Mouse (Mus musculus) lung, embryonic 16.5 days (tissue): Measurements from ENCODE around the gene Foxp1. TPM values are rescaled to one million over a fixed set of nuclear protein-coding genes. Genes with fewer than 3 reads are reported as not detected.

Experiments used
- ATAC-seq: fragments of 200-750 bp; cut with Nextera tagmentation; 2 replicates; pipeline ENCODE4 v1.8.0; 2017; ENCODE audit warnings: low read depth, mild to moderate bottlenecking, moderate library complexity
- H3K27ac ChIP-seq: fragments of 300-500 bp; sonication (generic); 2 replicates; pipeline ENCODE4 v1.5.1; 2014; ENCODE audit warnings: mild to moderate bottlenecking, control low read depth, low read length
- H3K27me3 ChIP-seq: fragments of 300-500 bp; sonication (generic); 2 replicates; pipeline ENCODE4 v1.6.1; 2014; ENCODE audit warnings: low read depth, low read length, mixed read lengths; ENCODE audit not compliant: control insufficient read depth, insufficient read depth
- H3K36me3 ChIP-seq: fragments of 300-500 bp; sonication (generic); 2 replicates; pipeline ENCODE4 v1.6.1; 2014; ENCODE audit warnings: low read length; ENCODE audit not compliant: control insufficient read depth, insufficient read depth
- H3K4me1 ChIP-seq: fragments of 300-500 bp; sonication (generic); replicated peaks from 2 replicates; pipeline ENCODE4 v1.6.1; 2014; ENCODE audit warnings: low read length, mixed read lengths; ENCODE audit not compliant: control insufficient read depth, insufficient read depth
- H3K4me2 ChIP-seq: fragments of 300-500 bp; sonication (generic); 2 replicates; pipeline ENCODE4 v1.6.1; 2014; ENCODE audit warnings: low read depth, low read length, control low read depth
- H3K4me3 ChIP-seq: fragments of 300-500 bp; sonication (generic); 2 replicates; pipeline ENCODE4 v1.5.1; 2014; ENCODE audit warnings: mild to moderate bottlenecking, low read length, control low read depth
- H3K9ac ChIP-seq: fragments of 300-500 bp; sonication (generic); 2 replicates; pipeline ENCODE4 v1.6.1; 2014; ENCODE audit warnings: low read length, control low read depth
- H3K9me3 ChIP-seq: fragments of 300-500 bp; sonication (generic); 2 replicates; pipeline ENCODE4 v1.6.1; 2016; ENCODE audit warnings: low read length; ENCODE audit not compliant: control insufficient read depth
- WGBS: fragments of 180-500 bp; shearing (Covaris S2); extraction: QIAGEN DNeasy Blood & Tissue Kit; methylation state at CpG from one replicate; pipeline ENCODE4 v1.1.7; 2014; 5-methylcytosine and 5-hydroxymethylcytosine counted together
- polyA plus RNA-seq: library from polyadenylated mRNA; unstranded; fragments of >200 nt; fragmentation: Nextera tagmentation; extraction: Ambion mirVana; gene quantifications from 2 replicates; pipeline ENCODE4 v1.2.1, GENCODE M21; 2015

Foxp1 gene
- polyA plus RNA-seq, 1 experiment from 2014 or later, result 116 TPM

DNA sequence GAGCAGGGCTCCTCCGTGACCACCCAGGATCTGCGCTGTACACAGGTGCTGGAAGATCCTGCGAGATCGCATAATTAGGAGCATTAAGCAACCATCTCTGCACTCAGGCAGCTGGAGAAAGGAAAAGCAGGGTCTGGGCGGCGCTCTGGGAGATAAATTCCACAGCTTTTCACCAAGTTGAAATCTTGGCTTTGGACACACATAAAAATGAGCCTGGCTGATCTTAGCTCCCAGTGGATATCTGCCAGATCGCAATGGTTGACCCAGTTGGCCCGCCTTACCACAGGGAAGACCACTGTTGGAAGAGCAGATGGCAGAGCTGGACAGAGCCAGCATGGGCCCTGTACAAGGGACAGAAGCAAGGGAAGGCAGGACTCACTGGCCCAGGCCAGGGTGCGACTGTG, 13.3 kb downstream of the Foxp1 start:
- WGBS, result 84% methylated on average over 9 of the region's 9 CpGs
- no peak overlapping the region for H3K4me2 ChIP-seq
- H3K36me3 ChIP-seq, result peaks cover 3% of the 10 kb centered on the region; the same call in 1 of the 2 replicates
- H3K4me3 ChIP-seq, result no peak overlapping the region
- no peak overlapping the region for H3K9ac ChIP-seq
- H3K27ac ChIP-seq, result no peak overlapping the region
- ATAC-seq, result peak; percentile 49; the same call in 1 of the 2 replicates
- H3K9me3 ChIP-seq, result no peaks in the 10 kb centered on the region
- no peaks in the 10 kb centered on the region for H3K27me3 ChIP-seq
- no peaks in the 10 kb centered on the region; the same call in 1 of the 2 replicates for H3K4me1 ChIP-seq

DNA sequence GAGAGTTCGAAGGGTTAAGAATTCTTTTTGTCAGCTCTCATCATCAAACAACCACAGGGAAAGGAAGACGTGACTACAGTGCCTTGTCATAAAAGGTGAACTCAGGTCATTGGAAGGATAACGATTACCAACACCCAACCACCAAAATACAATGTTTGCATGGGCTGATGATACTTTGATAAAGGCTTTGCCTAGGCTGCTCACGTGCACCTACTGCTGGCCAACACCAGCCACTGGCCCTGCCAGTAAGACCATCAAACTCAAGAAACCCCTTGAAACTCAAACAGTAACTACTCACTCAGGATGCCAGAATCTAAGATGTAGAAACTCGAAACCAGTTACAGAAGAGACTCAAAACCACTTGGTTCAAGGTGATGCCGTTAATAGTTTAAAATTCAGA, 15.7 kb downstream of the Foxp1 start:
- 70% methylated on average over 6 of the region's 6 CpGs for WGBS

DNA sequence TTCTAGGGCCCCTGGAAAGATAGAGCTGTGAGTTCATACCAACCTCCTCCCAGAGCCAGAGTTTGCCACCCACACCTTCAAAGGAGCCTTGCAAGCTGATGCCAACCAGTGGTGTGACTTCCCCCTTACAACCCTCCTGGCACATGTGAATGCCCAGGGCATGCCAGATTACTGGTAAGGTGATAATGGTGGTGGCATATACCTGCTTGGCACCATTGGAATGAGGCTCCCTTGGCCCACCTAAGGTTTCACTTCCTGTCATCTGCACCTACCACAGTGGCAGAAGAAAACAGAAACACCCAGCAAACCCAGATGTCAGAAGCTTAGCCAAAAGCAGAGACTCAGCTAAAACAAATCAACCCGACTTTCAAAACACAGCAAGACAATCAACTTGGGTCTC, 18.8 kb downstream of the Foxp1 start:
- Histone ChIP-seq H3K9ac (no peak overlapping the region), H3K36me3 (peaks cover 7% of the 10 kb centered on the region; the same call in 1 of the 2 replicates), H3K27me3 (no peaks in the 10 kb centered on the region), H3K9me3 (no peaks in the 10 kb centered on the region), H3K4me3 (no peak overlapping the region), H3K27ac (no peak overlapping the region), H3K4me1 (no peaks in the 10 kb centered on the region), H3K4me2 (no peak overlapping the region)
- 77% methylated on average over 1 of the region's 1 CpGs for WGBS
- ATAC-seq, result no peak

More for the DNA sequence above, 15.7 kb downstream of the Foxp1 start:
- Histone ChIP-seq H3K36me3 (peaks cover 7% of the 10 kb centered on the region; the same call in 1 of the 2 replicates), H3K27me3 (no peaks in the 10 kb centered on the region), H3K9me3 (no peaks in the 10 kb centered on the region), H3K27ac (no peak overlapping the region), H3K4me1 (no peaks in the 10 kb centered on the region; the same call in 1 of the 2 replicates), H3K9ac (no peak overlapping the region), H3K4me2 (no peak overlapping the region), H3K4me3 (no peak overlapping the region)
- ATAC-seq, result no peak

DNA sequence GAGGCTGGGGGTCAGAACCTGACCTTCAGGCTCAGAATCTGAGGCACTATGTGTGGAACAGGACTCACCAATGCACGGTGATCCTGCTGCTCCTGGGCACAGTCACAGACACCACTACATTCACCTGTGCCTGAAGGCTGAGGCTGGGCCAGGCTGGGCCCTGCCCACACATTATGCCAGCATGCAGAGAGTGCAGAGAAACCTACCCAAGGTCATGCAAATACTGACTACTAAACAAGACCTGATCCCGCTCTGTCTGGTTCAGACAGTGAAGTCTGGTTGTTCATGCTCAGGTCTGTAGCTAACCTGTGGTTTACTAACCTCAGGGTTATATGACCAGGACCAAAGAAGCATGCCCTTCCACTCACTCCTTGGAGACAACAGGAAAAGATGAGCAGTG, 19.8 kb downstream of the Foxp1 start:
- no peak for ATAC-seq
- Histone ChIP-seq H3K4me1 (no peaks in the 10 kb centered on the region), H3K9me3 (no peaks in the 10 kb centered on the region), H3K4me2 (no peak overlapping the region), H3K4me3 (no peak overlapping the region), H3K27me3 (no peaks in the 10 kb centered on the region), H3K27ac (no peak overlapping the region), H3K9ac (no peak overlapping the region), H3K36me3 (peaks cover 7% of the 10 kb centered on the region; the same call in 1 of the 2 replicates)
- 70% methylated on average over 2 of the region's 2 CpGs for WGBS

DNA sequence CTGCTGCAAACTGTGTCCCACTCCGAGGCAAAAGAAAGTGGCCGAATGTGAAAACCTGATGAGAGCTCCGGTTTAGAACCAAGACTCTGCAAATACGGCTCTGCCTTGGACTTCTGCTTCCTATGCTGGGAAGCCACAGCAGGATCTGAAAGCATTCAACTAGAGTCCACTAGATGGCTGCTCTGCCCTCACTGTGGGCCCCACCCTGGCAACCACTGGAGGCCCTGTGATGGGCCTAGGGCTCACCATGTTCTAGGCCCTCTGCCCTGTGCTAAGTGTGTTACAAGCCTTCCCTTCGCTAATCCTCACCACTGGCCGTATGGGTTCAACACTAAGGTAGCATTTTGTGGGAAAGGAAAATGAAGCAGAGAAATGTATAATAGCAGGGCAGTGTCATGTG, 20.2 kb downstream of the Foxp1 start:
- Histone ChIP-seq H3K4me3 (no peak overlapping the region), H3K4me1 (no peaks in the 10 kb centered on the region), H3K4me2 (no peak overlapping the region), H3K9me3 (no peaks in the 10 kb centered on the region), H3K36me3 (peaks cover 7% of the 10 kb centered on the region; the same call in 1 of the 2 replicates), H3K27me3 (no peaks in the 10 kb centered on the region), H3K9ac (no peak overlapping the region), H3K27ac (no peak overlapping the region)
- no peak; the same call in 1 of the 2 replicates for ATAC-seq
- WGBS, result 83% methylated on average over 6 of the region's 6 CpGs

DNA sequence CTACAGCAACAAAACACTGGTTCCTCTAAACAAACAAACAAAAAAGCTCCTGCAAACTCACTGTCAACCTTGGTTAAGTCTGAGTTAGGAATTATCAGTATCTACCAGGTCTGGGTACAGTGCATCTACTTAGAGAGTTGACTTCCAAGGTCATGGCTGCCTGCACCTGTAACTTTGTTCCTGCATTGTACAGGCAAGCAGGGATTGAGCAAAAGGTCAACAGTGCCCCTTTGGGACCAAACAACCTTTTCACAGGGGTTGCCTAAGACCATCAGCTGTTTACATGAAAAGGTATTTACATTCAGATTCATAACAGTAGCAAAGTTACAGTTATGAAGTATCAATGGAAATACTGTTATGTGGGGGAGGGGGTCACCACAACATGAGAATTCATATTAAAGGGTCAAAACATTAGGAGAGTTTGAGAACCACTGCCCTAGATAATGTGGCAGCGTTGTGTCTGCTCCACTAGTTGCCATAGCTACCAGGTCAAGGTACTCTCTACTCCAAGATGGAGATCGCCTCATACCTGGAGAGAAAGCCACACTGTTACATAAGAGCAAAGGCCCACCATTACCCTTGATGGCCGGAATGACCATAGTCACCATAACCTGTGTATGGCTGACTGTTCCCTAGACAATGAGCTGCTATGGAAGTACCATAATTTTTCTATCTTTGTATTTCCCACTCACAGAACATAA, 21.8 kb downstream of the Foxp1 start:
- no peak overlapping the region for H3K4me3 ChIP-seq
- peaks cover 7% of the 10 kb centered on the region; the same call in 1 of the 2 replicates for H3K36me3 ChIP-seq
- no peak overlapping the region for H3K27ac ChIP-seq
- WGBS, result 92% methylated on average over 3 of the region's 3 CpGs
- no peaks in the 10 kb centered on the region for H3K9me3 ChIP-seq
- no peak overlapping the region for H3K4me2 ChIP-seq
- H3K4me1 ChIP-seq, result no peaks in the 10 kb centered on the region
- no peak overlapping the region for H3K9ac ChIP-seq
- H3K27me3 ChIP-seq, result no peaks in the 10 kb centered on the region
- ATAC-seq, result no peak

DNA sequence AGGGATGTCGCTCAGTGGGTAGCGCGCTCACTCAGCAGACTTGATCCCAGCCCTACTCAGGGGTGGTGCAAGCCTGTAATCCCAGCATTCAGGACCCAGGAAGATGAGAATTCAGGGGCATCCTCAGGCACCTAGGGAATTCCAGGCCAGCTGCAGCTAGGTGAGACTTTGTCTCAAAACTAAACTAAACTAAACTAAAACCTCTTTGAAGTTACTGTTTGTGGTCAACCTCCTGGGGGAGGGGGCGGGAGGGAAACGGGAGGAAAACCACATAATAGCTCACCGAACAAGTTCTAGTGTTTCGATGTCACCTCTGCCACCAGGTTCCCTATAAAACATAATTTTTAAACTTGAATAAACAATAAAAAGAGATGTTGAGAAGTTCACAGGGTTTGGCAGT, 24.4 kb downstream of the Foxp1 start:
- no peak for ATAC-seq
- WGBS, result 74% methylated on average over 7 of the region's 7 CpGs

DNA sequence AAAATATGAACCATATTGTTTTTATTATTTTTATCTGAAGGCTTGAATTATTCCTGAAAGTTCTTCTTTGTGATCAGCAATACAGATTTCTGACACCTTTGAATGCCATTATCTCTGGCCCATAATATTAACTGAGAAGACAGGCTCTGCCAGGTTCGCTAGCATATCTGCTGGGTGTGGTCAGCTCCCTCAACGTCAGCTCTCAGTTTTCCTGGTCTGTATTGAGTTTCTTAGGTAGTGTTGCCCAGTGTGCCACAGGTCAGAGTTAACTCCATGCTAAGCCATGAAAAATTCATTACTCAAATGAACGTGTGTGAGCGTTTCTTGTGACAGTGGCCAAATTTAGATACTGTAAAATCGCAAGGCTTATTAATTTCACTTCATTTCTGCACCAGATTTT, 26.4 kb downstream of the Foxp1 start:
- H3K4me3 ChIP-seq, result no peak overlapping the region
- H3K27me3 ChIP-seq, result no peaks in the 10 kb centered on the region
- no peak overlapping the region for H3K9ac ChIP-seq
- no peaks in the 10 kb centered on the region for H3K36me3 ChIP-seq
- WGBS, result 55% methylated on average over 5 of the region's 5 CpGs
- H3K27ac ChIP-seq, result no peak overlapping the region
- no peak overlapping the region for H3K4me2 ChIP-seq
- no peak for ATAC-seq
- H3K9me3 ChIP-seq, result no peaks in the 10 kb centered on the region
- peaks cover 6% of the 10 kb centered on the region for H3K4me1 ChIP-seq

More for the DNA sequence above, 24.4 kb downstream of the Foxp1 start:
- Histone ChIP-seq H3K4me1 (peaks cover under 1% of the 10 kb centered on the region; the same call in 1 of the 2 replicates), H3K27ac (no peak overlapping the region), H3K4me2 (no peak overlapping the region), H3K36me3 (no peaks in the 10 kb centered on the region), H3K9me3 (no peaks in the 10 kb centered on the region), H3K27me3 (no peaks in the 10 kb centered on the region), H3K4me3 (no peak overlapping the region), H3K9ac (no peak overlapping the region)

DNA sequence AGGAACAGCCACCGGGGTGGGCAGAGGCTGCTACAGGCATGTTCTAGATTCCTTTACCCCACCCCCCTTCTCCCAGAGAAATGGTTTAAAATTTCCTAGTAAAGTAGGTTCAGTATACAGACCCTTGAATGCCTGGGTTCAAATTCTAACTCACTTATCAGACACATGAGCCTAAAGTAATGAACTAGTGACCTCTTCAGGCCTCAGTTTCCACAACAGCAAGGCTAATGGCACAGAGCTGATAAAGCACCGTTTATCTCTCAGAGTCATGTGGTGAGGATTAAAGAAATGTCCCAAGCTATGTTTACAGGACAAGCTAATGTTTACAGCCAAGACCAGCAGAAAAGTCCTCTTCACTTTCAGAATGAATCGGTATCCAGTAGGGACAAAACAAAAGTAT, 29.6 kb downstream of the Foxp1 start:
- no peaks in the 10 kb centered on the region for H3K9me3 ChIP-seq
- no peak overlapping the region for H3K4me2 ChIP-seq
- H3K9ac ChIP-seq, result no peak overlapping the region
- H3K27ac ChIP-seq, result no peak overlapping the region
- ATAC-seq, result no peak
- H3K27me3 ChIP-seq, result no peaks in the 10 kb centered on the region
- peaks cover 19% of the 10 kb centered on the region for H3K4me1 ChIP-seq
- no peak overlapping the region for H3K4me3 ChIP-seq
- H3K36me3 ChIP-seq, result no peaks in the 10 kb centered on the region
- 6% methylated on average over 3 of the region's 3 CpGs for WGBS
